Mouse (Mus musculus) ES-E14 (cell line): ENCODE measurements around the gene Gm11563. TPM values are rescaled to one million over a fixed set of nuclear protein-coding genes. Genes with fewer than 3 reads are reported as not detected.
A peak's percentile ranks its signal among the peaks of the same experiment; 100 is the strongest.

ENCODE experiments used
- DNase-seq: peaks from one replicate; pipeline ENCODE4 v3.0.0-alpha.2; 2013; ENCODE audit warnings: low read depth, low spot score
- H3K27ac ChIP-seq: 2 replicates; pipeline ENCODE4 v1.5.1; 2012; ENCODE audit warnings: low read depth, mild to moderate bottlenecking, low read length, moderate library complexity, mixed read lengths; ENCODE audit not compliant: poor library complexity, insufficient read depth, severe bottlenecking
- H3K36me3 ChIP-seq: 2 replicates; pipeline ENCODE4 v1.6.1; 2012; ENCODE audit warnings: mild to moderate bottlenecking, low read length, moderate library complexity, mixed read lengths; ENCODE audit not compliant: control insufficient read depth, poor library complexity, insufficient read depth, severe bottlenecking
- H3K4me1 ChIP-seq, 2 experiments: fragments of 150-350 bp in 1 of 2; sonication (generic) in 1 of 2; 2 replicates each; pipeline ENCODE4 v1.6.1; 2012; ENCODE audit warnings: low read length in 2 of 2, mild to moderate bottlenecking in 1 of 2, mixed read lengths in 1 of 2; ENCODE audit not compliant: control insufficient read depth in 2 of 2, insufficient read depth in 2 of 2, poor library complexity in 1 of 2
- H3K4me3 ChIP-seq, 2 experiments: fragments of 150-350 bp in 1 of 2; sonication (generic) in 1 of 2; 2 replicates each; pipeline ENCODE4 v1.5.1; 2012; ENCODE audit warnings: low read length in 2 of 2, low read depth in 1 of 2, mild to moderate bottlenecking in 1 of 2, mixed read lengths in 1 of 2; ENCODE audit not compliant: insufficient read depth in 1 of 2, poor library complexity in 1 of 2, severe bottlenecking in 1 of 2
- H3K9ac ChIP-seq: 2 replicates; pipeline ENCODE4 v1.6.1; 2012; ENCODE audit warnings: low read depth, mild to moderate bottlenecking, low read length, mixed read lengths; ENCODE audit not compliant: poor library complexity, insufficient read depth, severe bottlenecking
- H3K9me3 ChIP-seq: fragments of 150-350 bp; sonication (generic); 2 replicates; pipeline ENCODE4 v1.6.1; 2012; ENCODE audit warnings: low read depth, mild to moderate bottlenecking, low read length; ENCODE audit not compliant: control insufficient read depth, insufficient read depth
- CHD2 ChIP-seq: IDR thresholded peaks from 2 replicates; pipeline ENCODE4 v1.6.1; 2014; ENCODE audit warnings: mild to moderate bottlenecking, low read depth, low read length, inconsistent platforms
- HCFC1 ChIP-seq: IDR thresholded peaks from 2 replicates; pipeline ENCODE4 v1.6.1; 2012; ENCODE audit warnings: low read length, inconsistent platforms, borderline replicate concordance; ENCODE audit not compliant: insufficient read depth
- MAFK ChIP-seq: IDR thresholded peaks from 2 replicates; pipeline ENCODE4 v1.6.1; 2014; ENCODE audit warnings: mild to moderate bottlenecking, low read depth, low read length, inconsistent platforms; ENCODE audit not compliant: insufficient read depth
- ZC3H11A ChIP-seq: IDR thresholded peaks from 2 replicates; pipeline ENCODE4 v1.6.1; 2012; ENCODE audit warnings: low read depth, mild to moderate bottlenecking, inconsistent platforms, low read length, borderline replicate concordance
- ZNF384 ChIP-seq: IDR thresholded peaks from 2 replicates; pipeline ENCODE4 v1.6.1; 2012; ENCODE audit warnings: low read depth, low read length, inconsistent platforms
- in situ Hi-C, 2 experiments: fragments of 600-800 bp; cut with MboI; formaldehyde crosslinking; loops; one replicate each; pipeline ENCODE4 v1.15.1; 2025; ENCODE audit warnings: low sequenced_read_pairs in 2 of 2, inconsistent platforms in 1 of 2; ENCODE audit not compliant: unreplicated experiment in 2 of 2
- total RNA-seq: library from RNA; depleted of rRNA; stranded (reverse); fragments of 300-350 nt; gene quantifications from 2 replicates; pipeline ENCODE4 v1.2.3, GENCODE M21; 2012

The Gm11563 gene
- total RNA-seq, 1 experiment: not detected

DNA sequence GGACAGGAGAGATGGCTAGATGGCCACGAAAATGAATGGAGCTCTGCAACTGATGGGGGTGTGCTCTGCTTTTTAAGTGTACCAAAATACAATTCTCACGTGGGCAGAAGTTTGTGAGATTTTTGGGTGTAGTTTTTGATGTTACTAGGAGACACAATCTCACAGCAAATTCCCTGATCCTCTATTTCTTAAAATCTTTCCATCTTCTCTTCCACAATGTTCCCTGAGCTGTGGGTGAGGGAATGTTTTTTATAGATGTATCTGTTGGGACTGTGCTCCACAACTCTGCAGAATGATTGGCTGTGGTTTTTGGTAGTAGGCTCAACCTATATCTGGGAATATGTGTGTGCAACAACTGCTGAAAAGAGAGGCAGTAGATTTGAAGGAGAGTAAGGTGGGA, 25.5 kb downstream of the Gm11563 start:
- Histone ChIP-seq H3K36me3 (no peaks in the 10 kb centered on the region), H3K4me3 (no peak overlapping the region), H3K9me3 (no peaks in the 10 kb centered on the region), H3K4me1 (no peaks in the 10 kb centered on the region), H3K9ac (no peak overlapping the region), H3K27ac (no peak overlapping the region)
- no peak for DNase-seq
- in situ Hi-C loops: no loop called here
- TF ChIP-seq CHD2: no peak
- no peak for TF ChIP-seq ZNF384
- TF ChIP-seq HCFC1: no peak
- no peak for TF ChIP-seq MAFK
- no peak for TF ChIP-seq ZC3H11A

DNA sequence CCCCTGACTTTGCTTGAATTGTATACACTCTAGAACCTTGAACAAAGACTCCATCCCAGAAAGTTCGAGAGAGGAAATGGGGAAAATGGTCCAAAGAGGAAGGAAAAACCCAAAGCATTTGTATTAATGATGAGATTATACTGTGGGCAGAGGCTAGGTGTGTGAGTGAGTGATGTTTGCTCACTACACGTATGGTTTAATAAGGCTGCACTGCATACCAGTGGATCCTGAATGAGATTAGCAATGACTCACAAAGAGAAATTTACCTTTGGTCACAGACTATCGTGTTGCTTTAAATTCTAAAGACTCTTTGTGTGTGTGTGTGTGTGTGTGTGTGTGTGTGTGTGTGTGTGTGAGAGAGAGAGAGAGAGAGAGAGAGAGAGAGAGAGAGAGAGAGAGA, 27.9 kb downstream of the Gm11563 start:
- in situ Hi-C loops: no loop called here
- TF ChIP-seq MAFK (no peak), ZC3H11A (no peak), ZNF384 (no peak), CHD2 (no peak), HCFC1 (no peak)
- no peaks in the 10 kb centered on the region for H3K36me3 ChIP-seq
- H3K9me3 ChIP-seq: no peaks in the 10 kb centered on the region
- no peaks in the 10 kb centered on the region for H3K4me1 ChIP-seq
- H3K4me3 ChIP-seq: no peak overlapping the region
- no peak overlapping the region for H3K27ac ChIP-seq
- no peak for DNase-seq
- H3K9ac ChIP-seq: no peak overlapping the region

DNA sequence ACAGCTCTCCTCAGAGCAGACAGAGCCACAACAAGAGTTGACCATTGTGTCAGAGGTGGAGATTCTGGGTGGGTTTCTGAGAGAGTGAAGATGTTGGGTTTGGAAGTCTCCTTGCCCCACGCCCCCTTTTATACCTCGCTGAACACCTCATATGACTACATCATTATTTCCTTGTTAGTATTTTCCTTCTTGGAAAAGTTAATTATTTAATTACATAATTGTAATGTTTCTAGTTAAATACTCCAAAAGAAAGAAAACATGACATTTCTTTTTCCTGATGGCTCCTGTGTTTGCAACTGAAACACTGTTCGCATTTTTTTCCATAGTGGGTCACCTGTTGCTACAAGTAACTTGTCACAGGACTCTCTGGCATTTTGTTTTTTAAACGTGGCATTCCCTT, 30.6 kb downstream of the Gm11563 start, which contains the start of gene Krtap4-1:
Gene Krtap4-1, minus strand, starts transcription at position 101 of the 400 bp plus-strand sequence.
- Histone ChIP-seq H3K4me3 (0 out of 4 replicates have a peak within 1 kb of the TSS, but pooled peaks of 1 of the 2 experiments have one; percentile 0), H3K36me3 (no peaks in the 10 kb centered on the region), H3K27ac (no peak within 1 kb of the TSS), H3K9me3 (no peaks in the 10 kb centered on the region), H3K9ac (no peak within 1 kb of the TSS), H3K4me1 (no peaks in the 10 kb centered on the region)
- no peak for TF ChIP-seq HCFC1
- no peak for TF ChIP-seq CHD2
- TF ChIP-seq ZNF384: no peak
- no peak for TF ChIP-seq ZC3H11A
- TF ChIP-seq MAFK: no peak
- no peak for DNase-seq
- in situ Hi-C loops: no loop called here

- in situ Hi-C loops: no loop called here
Measured at GRCm38 (mm10) chr11:99620335-99620734, 38.4 kb downstream of the Gm11563 start, which contains the start of gene Gm11562. Gm11562 (minus strand) TSS chr11:99620435.

More at GRCm38 (mm10) chr11:99620335-99620734, 38.4 kb downstream of the Gm11563 start, which contains the start of gene Gm11562:
- H3K9me3 ChIP-seq: no peaks in the 10 kb centered on the region
- no peak within 1 kb of the TSS for H3K27ac ChIP-seq
- no peaks in the 10 kb centered on the region for H3K36me3 ChIP-seq
- no peak within 1 kb of the TSS for H3K9ac ChIP-seq
- no peaks in the 10 kb centered on the region for H3K4me1 ChIP-seq
- H3K4me3 ChIP-seq: no peak within 1 kb of the TSS
- DNase-seq: no peak
- TF ChIP-seq MAFK: no peak
- no peak for TF ChIP-seq HCFC1
- TF ChIP-seq CHD2: no peak
- no peak for TF ChIP-seq ZC3H11A
- TF ChIP-seq ZNF384: no peak
